Mouse (Mus musculus): Measurements from ENCODE around the gene Emcn.

Emcn gene

DNA sequence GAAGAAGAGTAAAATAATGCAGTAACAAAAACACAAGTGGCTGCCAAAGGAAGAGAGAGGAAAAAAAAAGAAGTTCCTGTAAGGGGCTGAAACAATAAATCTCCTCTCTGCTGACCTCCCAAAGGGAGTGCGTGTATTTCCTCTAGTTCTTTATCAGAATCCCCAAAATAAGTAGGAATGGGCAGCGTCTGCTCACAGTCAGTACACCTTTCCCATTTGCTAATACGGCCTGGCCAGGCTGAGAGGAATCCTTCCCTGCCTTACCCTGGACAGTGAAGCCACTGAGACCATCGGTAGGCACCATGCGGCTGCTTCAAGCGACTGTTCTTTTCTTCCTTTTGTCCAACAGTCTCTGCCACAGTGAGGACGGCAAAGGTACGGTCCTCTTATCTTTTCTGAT, at the start of gene Emcn:
Emcn (plus strand) TSS at position 130 of the 400 bp plus-strand sequence.
- peak; percentile 17 for DNase-seq (ENCODE audit: extremely low spot score)

DNA sequence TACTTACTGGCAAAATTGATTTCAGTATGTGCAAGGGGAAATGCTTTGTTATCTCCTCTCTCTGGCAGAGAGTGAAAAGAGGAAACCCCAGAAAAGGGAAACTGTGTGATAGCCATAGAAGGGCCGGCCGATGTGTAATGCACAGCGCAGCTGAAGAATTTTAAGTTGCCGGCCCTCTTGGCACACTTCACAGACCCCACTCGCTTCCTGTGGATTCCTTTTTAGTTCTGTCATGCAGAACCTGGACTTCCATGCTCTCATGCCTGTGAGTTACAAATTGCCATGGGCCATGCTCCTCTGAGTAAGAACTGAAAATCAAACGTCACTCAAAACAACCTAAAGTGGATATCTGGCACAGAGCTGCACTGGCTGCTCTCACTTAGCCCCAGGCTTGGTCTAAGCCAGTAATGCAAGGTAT, 47.7 kb upstream of the Emcn start:
- DNase-seq (ENCODE audit: extremely low spot score), result no peak

- no peak for DNase-seq (ENCODE audit: extremely low spot score)
Observed at GRCm38 (mm10) chr3:137298230-137298629, 42.6 kb upstream of the Emcn start.

- DNase-seq (ENCODE audit: extremely low spot score), result no peak
Observed at GRCm38 (mm10) chr3:137300210-137300609, 40.7 kb upstream of the Emcn start.

DNA sequence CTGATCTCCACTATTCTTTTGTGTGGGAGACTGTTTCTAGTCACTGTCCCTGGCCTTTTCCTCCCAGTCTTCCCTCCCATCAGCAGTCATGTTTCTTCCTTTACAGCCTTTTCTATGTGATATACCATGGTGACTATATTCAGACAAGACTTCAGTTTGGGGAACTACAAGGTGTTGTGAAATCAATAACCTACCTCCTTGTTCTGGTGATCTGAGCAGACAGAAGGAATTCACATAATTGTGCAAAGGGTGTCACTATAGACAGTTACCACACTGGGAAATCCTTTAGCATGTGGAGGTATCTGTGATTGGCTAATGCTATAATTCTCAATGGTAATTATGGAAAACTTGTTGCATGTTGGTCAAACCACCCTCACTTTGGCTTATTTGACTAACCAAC, 39.7 kb upstream of the Emcn start:
- DNase-seq (ENCODE audit: extremely low spot score), result no peak

DNA sequence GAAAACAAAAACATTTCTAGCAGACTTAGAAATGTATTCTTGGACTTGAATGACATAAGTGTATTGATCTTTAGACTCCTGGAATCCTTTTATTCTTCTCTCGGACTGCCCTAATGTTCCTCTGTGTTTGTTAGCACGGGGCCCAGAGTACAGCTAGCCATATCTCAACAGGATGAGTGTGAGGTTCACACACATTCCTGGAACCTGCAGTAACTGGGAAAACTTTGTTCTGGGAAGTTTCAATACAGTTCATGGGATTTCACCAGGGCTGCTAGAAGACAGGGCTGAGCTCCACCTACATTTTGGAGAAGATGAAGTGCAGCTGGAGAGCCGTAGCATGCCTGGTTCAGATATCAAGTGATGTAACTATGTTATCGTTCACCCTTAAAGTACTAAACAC, 38.1 kb upstream of the Emcn start:
- no peak for DNase-seq (ENCODE audit: extremely low spot score)

- no peak for DNase-seq (ENCODE audit: extremely low spot score)
Observed at GRCm38 (mm10) chr3:137309959-137310358, 30.9 kb upstream of the Emcn start.

DNA sequence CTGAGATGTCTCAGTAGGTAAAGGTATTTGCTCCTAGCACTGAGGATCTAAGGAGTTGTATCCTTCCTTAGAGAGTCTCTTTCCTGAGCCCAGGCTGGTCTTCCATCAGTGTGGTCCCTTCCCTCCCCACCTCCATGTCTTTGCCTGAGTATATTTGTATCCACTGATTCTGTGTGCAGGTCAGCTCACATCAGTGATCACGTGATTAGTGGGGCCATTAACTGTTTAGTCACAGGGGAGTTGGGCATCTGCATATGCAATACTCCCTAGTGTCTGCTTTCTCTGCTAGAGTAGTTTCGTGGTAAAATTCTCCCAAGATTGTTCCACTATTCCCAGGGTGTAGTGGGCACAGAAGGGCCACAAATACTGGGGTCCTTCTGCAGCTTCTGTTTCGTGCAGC, 28.3 kb upstream of the Emcn start:
- DNase-seq (ENCODE audit: extremely low spot score), result no peak

DNA sequence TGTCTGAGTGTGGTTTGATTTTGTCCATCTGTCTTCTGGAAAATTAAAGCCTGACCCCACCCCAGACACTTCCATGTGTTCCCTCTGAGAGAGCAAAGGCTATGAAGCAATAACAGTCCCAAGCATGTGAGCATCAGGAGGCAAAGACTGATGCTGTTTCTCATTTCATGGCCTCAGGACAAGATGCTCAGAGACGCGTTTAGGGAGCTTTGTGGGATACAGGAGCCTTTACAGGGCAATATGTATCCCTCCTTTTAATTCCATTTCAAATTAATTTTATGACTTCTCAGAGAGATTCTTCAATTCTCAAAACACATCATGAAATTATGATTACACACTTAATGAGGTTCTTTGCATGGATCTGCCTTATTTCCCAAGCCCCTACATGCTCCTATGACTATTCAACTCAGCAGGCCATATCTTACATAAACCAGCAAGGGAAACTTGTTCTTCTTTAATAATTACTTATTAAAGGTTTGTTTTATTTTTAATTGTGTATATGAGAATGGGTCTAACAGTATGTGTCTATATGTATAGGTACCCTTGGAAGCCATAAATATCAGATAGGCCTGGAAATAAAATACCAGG, 27.0 kb upstream of the Emcn start:
- no peak for DNase-seq (ENCODE audit: extremely low spot score)

DNA sequence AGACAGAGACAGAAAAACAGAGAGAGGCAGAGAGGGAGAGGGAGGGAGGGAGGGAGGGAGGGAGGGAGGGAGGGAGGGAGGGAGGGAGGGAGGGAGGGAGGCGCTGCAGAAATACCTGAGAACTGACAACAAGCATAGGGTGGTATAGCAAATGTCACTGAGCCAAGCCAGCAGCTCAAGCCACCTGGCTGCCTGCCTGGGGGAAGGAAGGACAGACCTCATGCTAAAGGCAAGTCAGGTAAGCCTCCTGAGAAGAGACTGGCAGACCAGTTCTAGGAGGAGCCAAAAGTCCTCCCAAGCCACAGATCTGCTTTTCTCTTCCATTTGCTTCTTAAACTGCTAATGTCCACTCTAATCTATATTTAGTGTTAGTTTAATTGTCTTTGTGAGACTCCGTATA, 22.5 kb upstream of the Emcn start:
- DNase-seq (ENCODE audit: extremely low spot score), result no peak

DNA sequence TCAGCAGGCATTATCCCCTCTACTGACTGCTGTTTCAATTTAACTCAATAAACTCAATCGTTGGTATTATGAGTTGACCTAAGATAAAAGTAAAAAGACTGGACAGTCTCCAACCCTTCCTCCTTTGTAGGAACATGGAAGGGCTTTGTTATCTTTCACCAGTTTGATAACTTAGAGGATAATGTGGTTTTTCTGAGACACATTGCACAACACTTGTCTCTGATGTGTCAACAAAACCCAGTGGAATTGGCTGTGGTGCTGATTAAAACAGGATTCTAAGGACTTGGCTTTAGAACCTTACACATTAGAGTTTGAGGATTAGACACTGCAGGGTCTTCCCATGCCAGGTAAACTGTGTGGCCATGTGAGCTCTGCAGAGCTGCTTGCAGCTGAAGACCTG, 20.9 kb upstream of the Emcn start:
- no peak for DNase-seq (ENCODE audit: extremely low spot score)

- peak; percentile 20 for DNase-seq (ENCODE audit: extremely low spot score)
Observed at GRCm38 (mm10) chr3:137322304-137322703, 18.6 kb upstream of the Emcn start.

GRCm38 (mm10) chr3:137329898-137330297, 11.0 kb upstream of the Emcn start:
- DNase-seq (ENCODE audit: extremely low spot score), result no peak

DNA sequence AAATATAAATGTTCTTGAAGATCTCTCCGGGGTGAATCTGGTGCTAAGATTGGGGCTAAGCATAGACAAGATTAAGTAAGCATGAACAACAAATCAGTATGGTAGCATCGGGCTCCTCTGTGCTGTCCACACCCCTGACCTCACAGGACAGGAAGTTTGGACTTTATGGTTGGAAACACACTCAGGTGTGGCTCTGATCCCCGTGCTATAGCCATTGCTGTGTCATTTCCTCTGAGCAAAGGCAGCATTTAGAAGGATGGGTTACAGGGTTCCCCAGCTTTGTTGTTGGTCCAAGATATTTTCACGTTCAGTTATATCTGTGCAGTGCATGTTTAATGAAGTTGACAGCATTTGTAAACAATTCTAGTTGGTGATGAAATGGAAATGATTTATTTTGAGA, 9.9 kb upstream of the Emcn start:
- no peak for DNase-seq (ENCODE audit: extremely low spot score)

DNA sequence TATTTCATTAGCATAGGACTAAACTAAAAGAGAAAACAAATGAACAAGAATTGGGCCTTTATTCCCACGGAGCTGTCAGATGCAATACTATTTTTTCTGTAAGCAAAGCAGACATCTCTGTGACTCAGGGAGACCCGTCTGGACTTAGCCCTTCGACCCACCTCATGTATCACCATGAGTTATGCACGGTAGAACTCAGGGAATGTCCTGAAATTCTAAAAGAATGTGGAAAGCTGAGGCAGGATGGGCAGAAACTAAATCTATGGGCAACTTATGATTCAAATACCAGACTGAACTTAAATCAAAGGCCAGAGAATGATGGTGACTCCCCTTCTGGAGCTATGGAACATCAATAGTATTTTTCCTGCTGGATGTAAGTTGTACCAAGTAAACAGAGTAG, 8.3 kb upstream of the Emcn start:
- DNase-seq (ENCODE audit: extremely low spot score), result no peak

GRCm38 (mm10) chr3:137335957-137336356, 4.9 kb upstream of the Emcn start:
- DNase-seq (ENCODE audit: extremely low spot score), result no peak

DNA sequence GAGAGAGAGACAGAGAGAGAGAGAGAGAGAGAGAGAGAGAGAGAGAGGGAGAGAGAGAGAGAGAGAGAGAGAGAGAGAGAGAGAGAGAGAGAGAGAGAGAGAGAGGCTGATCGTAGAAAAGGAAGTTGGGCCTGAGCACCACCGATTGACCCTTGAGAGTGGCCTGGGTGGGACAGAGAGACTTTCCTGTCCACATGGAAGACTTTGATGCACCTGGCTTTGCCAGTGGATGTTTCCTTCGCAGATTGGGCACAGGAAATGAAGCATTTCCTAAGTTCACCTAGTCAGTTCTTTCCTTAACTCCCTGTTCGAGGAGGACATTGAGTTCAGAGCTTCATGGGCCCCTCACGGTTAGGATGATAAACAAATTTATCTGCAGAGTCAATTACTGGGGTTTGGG, 2.6 kb downstream of the Emcn start:
- no peak for DNase-seq (ENCODE audit: extremely low spot score)

- no peak for DNase-seq (ENCODE audit: extremely low spot score)
Observed at GRCm38 (mm10) chr3:137351882-137352281, 11.0 kb downstream of the Emcn start.

GRCm38 (mm10) chr3:137356697-137357096, 15.8 kb downstream of the Emcn start:
- DNase-seq (ENCODE audit: extremely low spot score), result no peak

DNA sequence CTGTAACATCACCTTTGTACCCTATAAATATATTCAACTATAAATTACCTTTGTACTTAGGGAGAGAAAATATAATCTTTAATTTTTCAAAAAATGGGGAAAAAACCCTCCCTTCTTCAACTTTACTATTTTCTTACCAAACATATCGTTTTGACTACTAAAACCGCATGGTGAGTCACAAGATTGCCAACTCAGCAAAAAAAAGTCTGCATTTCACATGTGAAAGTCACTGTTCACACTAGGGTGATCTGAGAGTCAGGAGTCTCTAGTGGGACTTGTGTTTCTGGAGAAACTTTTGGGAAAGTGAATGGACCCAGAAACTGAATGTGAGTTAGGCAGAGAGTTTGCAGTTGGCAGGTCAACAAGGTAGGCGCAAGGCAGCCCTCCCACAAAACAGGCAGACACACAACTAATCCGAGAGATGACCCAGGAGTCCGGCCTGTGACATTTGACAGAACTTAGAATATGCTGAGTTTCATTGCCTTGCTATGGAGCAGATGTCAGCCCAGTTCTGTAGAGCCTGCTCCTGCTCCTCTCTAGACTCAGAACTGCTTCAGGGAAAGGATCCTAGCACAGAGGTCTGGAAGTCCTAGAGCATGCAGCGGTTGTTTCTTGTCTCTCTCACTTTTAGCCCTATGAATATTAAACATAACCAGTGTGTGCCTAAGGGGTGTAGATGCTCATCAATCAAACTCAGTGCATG, 26.4 kb downstream of the Emcn start:
- DNase-seq (ENCODE audit: extremely low spot score), result no peak

- no peak for DNase-seq (ENCODE audit: extremely low spot score)
Observed at GRCm38 (mm10) chr3:137367826-137368325, 27.0 kb downstream of the Emcn start.

- no peak for DNase-seq (ENCODE audit: extremely low spot score)
Observed at GRCm38 (mm10) chr3:137372854-137373253, 32.0 kb downstream of the Emcn start.

DNA sequence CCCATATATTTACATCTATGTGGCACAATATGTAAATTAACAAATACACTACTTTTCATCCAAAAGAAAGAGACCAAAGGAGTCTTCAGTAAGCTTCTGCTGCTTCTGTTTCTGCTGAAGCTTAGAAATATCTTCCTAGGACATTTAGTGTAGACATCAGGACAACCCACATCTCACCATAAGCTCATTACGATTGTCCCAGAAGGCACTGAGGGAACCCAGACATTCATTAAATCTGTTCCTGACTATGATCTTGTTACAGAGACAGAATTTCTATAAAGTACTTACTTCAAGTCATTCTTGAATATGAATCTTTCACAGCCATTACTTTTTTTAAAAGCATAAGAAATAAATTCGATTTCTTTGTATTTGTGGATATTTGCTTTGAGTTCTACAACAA, 41.4 kb downstream of the Emcn start:
- DNase-seq (ENCODE audit: extremely low spot score), result no peak

GRCm38 (mm10) chr3:137395588-137395987, 54.7 kb downstream of the Emcn start:
- no peak for DNase-seq (ENCODE audit: extremely low spot score)
